Mouse (Mus musculus): ENCODE results near the gene Dnmt1. TPM values are rescaled to one million over a fixed set of nuclear protein-coding genes. Genes with fewer than 3 reads are reported as not detected.

Dnmt1 gene
- 12.7 and 13.9 TPM in 2 replicates for polyA plus RNA-seq (2015; fragmentation: Nextera tagmentation; extraction: Ambion mirVana)

GRCm38 (mm10) chr9:20959430-20959938, at the start of gene Dnmt1:
TSS of gene Dnmt1 (minus strand) at chr9:20959888.

GRCm38 (mm10) chr9:21002627-21003551, 43.2 kb upstream of the Dnmt1 start, which contains the start of gene Mrpl4:
TSS of gene Mrpl4 (plus strand) at chr9:21002738.

GRCm38 (mm10) chr9:20976216-20976960, 16.7 kb upstream of the Dnmt1 start, which contains the start of gene S1pr2:
TSS of gene S1pr2 (minus strand) at chr9:20976781.

GRCm38 (mm10) chr9:20898511-20899073, 61.1 kb downstream of the Dnmt1 start, which contains the start of gene Eif3g:
TSS of gene Eif3g (minus strand) at chr9:20898623.

GRCm38 (mm10) chr9:20887704-20888385, 71.8 kb downstream of the Dnmt1 start, which contains the start of gene Ppan:
TSS of gene Ppan (plus strand) at chr9:20888175.

GRCm38 (mm10) chr9:20879097-20879792, 80.4 kb downstream of the Dnmt1 start, which contains the start of gene Angptl6:
TSS of gene Angptl6 (minus strand) at chr9:20879727.

GRCm38 (mm10) chr9:20868448-20869001, 91.2 kb downstream of the Dnmt1 start, which contains the start of gene A230050P20Rik:
TSS of gene A230050P20Rik (plus strand) at chr9:20868642.

Small RNA genes lying within 50 kb of the gene (microRNA-seq; reads per million reads assigned to microRNA genes)
- gene Mir7081: 0 to 0.10 reads per million in 2 experiments

Other genes starting within 250 kb of the Dnmt1 start
- 1.0 and 1.9 TPM in 2 replicates for gene Olfm2, start 213.5 kb downstream of the Dnmt1 start, polyA plus RNA-seq (2015; fragmentation: Nextera tagmentation; extraction: Ambion mirVana)
- gene Col5a3, start 144.8 kb downstream of the Dnmt1 start, polyA plus RNA-seq (2015; fragmentation: Nextera tagmentation; extraction: Ambion mirVana): 32.7 and 37.9 TPM in 2 replicates
- not detected in 2 replicates for gene Rdh8, start 141.4 kb downstream of the Dnmt1 start, polyA plus RNA-seq (2015; fragmentation: Nextera tagmentation; extraction: Ambion mirVana)
- gene A230050P20Rik, start 91.2 kb downstream of the Dnmt1 start, polyA plus RNA-seq (2015; fragmentation: Nextera tagmentation; extraction: Ambion mirVana): 5.3 and 6.4 TPM in 2 replicates
- gene Angptl6, start 80.2 kb downstream of the Dnmt1 start, polyA plus RNA-seq (2015; fragmentation: Nextera tagmentation; extraction: Ambion mirVana): 4.1 and 4.4 TPM in 2 replicates
- gene Ppan, start 71.7 kb downstream of the Dnmt1 start, polyA plus RNA-seq (2015; fragmentation: Nextera tagmentation; extraction: Ambion mirVana): 27.7 and 28.3 TPM in 2 replicates
- 205 and 214 TPM in 2 replicates for gene Eif3g, start 61.3 kb downstream of the Dnmt1 start, polyA plus RNA-seq (2015; fragmentation: Nextera tagmentation; extraction: Ambion mirVana)
- 14.7 and 17.5 TPM in 2 replicates for gene S1pr2, start 16.9 kb upstream of the Dnmt1 start, polyA plus RNA-seq (2015; fragmentation: Nextera tagmentation; extraction: Ambion mirVana)
- gene Mrpl4, start 42.9 kb upstream of the Dnmt1 start, polyA plus RNA-seq (2015; fragmentation: Nextera tagmentation; extraction: Ambion mirVana): 100 and 101 TPM in 2 replicates
- gene Icam1, start 56.1 kb upstream of the Dnmt1 start, polyA plus RNA-seq (2015; fragmentation: Nextera tagmentation; extraction: Ambion mirVana): 5.1 and 7.8 TPM in 2 replicates
- gene Icam4, start 69.5 kb upstream of the Dnmt1 start, polyA plus RNA-seq (2015; fragmentation: Nextera tagmentation; extraction: Ambion mirVana): 0.26 and 0.32 TPM in 2 replicates
- 0.06 and 0.10 TPM in 2 replicates for gene Icam5, start 72.2 kb upstream of the Dnmt1 start, polyA plus RNA-seq (2015; fragmentation: Nextera tagmentation; extraction: Ambion mirVana)
- 0.54 TPM in 1 of 2 replicates, not detected in the other for gene Zglp1, start 107.2 kb upstream of the Dnmt1 start, polyA plus RNA-seq (2015; fragmentation: Nextera tagmentation; extraction: Ambion mirVana)
- 0.09 and 0.21 TPM in 2 replicates for gene Gm49373, start 113.2 kb upstream of the Dnmt1 start, polyA plus RNA-seq (2015; fragmentation: Nextera tagmentation; extraction: Ambion mirVana)
- gene Fdx1l, start 113.7 kb upstream of the Dnmt1 start, polyA plus RNA-seq (2015; fragmentation: Nextera tagmentation; extraction: Ambion mirVana): 46.8 and 48.7 TPM in 2 replicates
- 0.76 and 0.97 TPM in 2 replicates for gene Gm38431, start 132.1 kb upstream of the Dnmt1 start, polyA plus RNA-seq (2015; fragmentation: Nextera tagmentation; extraction: Ambion mirVana)
- 13.1 and 16.3 TPM in 2 replicates for gene Raver1, start 132.1 kb upstream of the Dnmt1 start, polyA plus RNA-seq (2015; fragmentation: Nextera tagmentation; extraction: Ambion mirVana)
- 6.3 and 6.6 TPM in 2 replicates for gene Tyk2, start 171.4 kb upstream of the Dnmt1 start, polyA plus RNA-seq (2015; fragmentation: Nextera tagmentation; extraction: Ambion mirVana)
- gene Cdc37, start 190.1 kb upstream of the Dnmt1 start, polyA plus RNA-seq (2015; fragmentation: Nextera tagmentation; extraction: Ambion mirVana): 145 and 165 TPM in 2 replicates
- 6.5 and 7.2 TPM in 2 replicates for gene Pde4a, start 205.8 kb upstream of the Dnmt1 start, polyA plus RNA-seq (2015; fragmentation: Nextera tagmentation; extraction: Ambion mirVana)

Data from skeletal muscle tissue, postnatal 0 days (tissue).